Mouse (Mus musculus): ENCODE data around the gene Syt7. TPM values are rescaled to one million over a fixed set of nuclear protein-coding genes. Genes with fewer than 3 reads are reported as not detected.
A peak's percentile ranks its signal among the peaks of the same experiment; 100 is the strongest.

Syt7 gene
- total and polyA plus RNA-seq, 3 experiments, result not detected

DNA sequence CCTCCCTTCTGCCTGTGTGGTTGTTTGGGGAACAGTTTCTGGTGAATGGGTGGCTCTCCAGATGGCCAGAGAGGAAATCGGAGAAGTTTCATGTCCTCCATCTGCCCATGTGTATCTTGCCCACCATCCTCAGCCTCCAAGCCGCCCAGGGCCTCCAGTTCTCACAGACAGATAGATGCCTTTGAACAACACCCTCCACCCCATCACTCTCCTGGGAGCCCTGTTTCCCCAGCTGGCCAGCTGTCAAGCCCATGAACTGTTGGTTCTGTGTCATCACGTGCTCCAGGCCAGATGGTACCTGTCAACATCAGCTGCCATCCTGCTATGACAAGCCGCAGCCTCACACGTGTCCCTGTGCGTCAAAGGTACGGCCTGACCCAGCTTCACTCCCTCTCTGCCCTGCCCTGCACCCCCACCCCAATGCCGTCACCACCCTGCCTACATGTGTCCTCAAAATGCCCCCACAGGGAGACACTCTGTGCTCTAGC lies 80.3 kb downstream of the Syt7 start:
- TF ChIP-seq USF1 (IDR thresholded peaks at IDR 0.05; ENCODE audit: low read depth, low read length), result peak; percentile 7; the same call in 1 of the 2 replicates
- no peak for TF ChIP-seq RCOR1 (conservative IDR thresholded peaks at IDR 0.05; ENCODE audit: low read depth, low read length)
- TF ChIP-seq MXI1 (IDR thresholded peaks at IDR 0.05; ENCODE audit: low read depth, low read length), result no peak; the same call in 1 of the 2 replicates
- TF ChIP-seq SIN3A (IDR thresholded peaks at IDR 0.05; ENCODE audit: low read length), result 0 out of 2 replicates have a peak, but pooled peaks have one; percentile 29
- no peak for TF ChIP-seq IRF4 (IDR thresholded peaks at IDR 0.05; ENCODE audit: low read depth, low read length)
- TF ChIP-seq E2F4 (IDR thresholded peaks at IDR 0.05; ENCODE audit: insufficient replicate concordance, low read depth, low read length), result no peak
- TF ChIP-seq ZMIZ1 (IDR thresholded peaks at IDR 0.05; ENCODE audit: low read depth, low read length), result no peak
- TF ChIP-seq ETS1 (conservative IDR thresholded peaks at IDR 0.05; ENCODE audit: low read depth, low read length), result peak; percentile 82
- peak; percentile 55; the same call in 1 of the 2 replicates for TF ChIP-seq MAX (IDR thresholded peaks at IDR 0.05; ENCODE audit: low read length)
- TF ChIP-seq BHLHE40 (IDR thresholded peaks at IDR 0.05; ENCODE audit: low read depth, low read length), result peak; percentile 80
- Histone ChIP-seq H3K4me2 (ENCODE audit: insufficient read depth, low read depth, poor library complexity, severe bottlenecking) (no peak overlapping the region), H3K4me3 (replicated peaks in 1 of 3; ENCODE audit: low read depth in 2 of 3, low read length in 2 of 3, poor library complexity in 1 of 3) (no peak overlapping the region), H3K9me3 (replicated peaks; ENCODE audit: low read length) (no peaks in the 10 kb centered on the region), H3K27ac (ENCODE audit: insufficient read depth, low read depth) (no peak overlapping the region), H3K79me2 (replicated peaks; ENCODE audit: control insufficient read depth, extremely low read depth, insufficient read depth, poor library complexity, severe bottlenecking) (no peaks in the 10 kb centered on the region), H3K9ac (ENCODE audit: insufficient read depth, low read depth) (no peak overlapping the region), H3K27me3 (replicated peaks) (peaks cover 39% of the 10 kb centered on the region), H3K4me1 (ENCODE audit: control insufficient read depth in 1 of 2, insufficient read depth in 2 of 2) (peaks cover 3 to 10% of the 10 kb centered on the region in 2 experiments; a peak in 2 of 4 replicates), H3K36me3 (replicated peaks in 1 of 2; ENCODE audit: control insufficient read depth in 1 of 2, insufficient read depth in 1 of 2, low read length in 1 of 2) (no peaks in the 10 kb centered on the region)
- DNase-seq (ENCODE audit: extremely low read depth), result no peak
- in situ Hi-C loops (cut with MboI; ENCODE audit: low pct_ligation_motif_present, low pct_unique_long_range_greater_than_20kb, low sequenced_read_pairs) (no loop called here), dilution Hi-C loops (cut with MboI; ENCODE audit: extremely low pct_ligation_motif_present, extremely low pct_unique_long_range_greater_than_20kb, low sequenced_read_pairs) (no loop called here)

DNA sequence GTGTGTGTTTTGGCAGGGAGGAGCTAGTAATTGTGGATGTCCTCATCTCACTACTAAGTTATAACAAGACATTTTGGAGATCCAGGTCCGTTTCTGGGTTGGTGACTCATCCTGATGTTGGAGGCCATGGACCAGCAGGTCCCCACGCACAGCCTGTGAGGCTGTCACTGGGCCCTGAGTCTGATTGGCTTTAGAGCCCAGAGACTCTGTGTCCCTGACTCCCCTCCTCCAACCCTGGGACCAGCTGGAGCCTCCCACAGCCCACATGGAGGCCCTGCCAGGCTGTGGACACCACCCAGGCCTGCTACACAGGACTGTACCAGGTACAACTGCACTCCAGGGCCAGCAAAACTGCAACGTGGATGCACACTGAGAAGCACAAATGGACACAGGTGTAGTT lies 84.1 kb downstream of the Syt7 start:
- no peak overlapping the region for H3K27ac ChIP-seq (ENCODE audit: insufficient read depth, low read depth)
- H3K27me3 ChIP-seq (replicated peaks), result peaks cover 11% of the 10 kb centered on the region
- no peak overlapping the region for H3K9ac ChIP-seq (ENCODE audit: insufficient read depth, low read depth)
- no peak overlapping the region for H3K4me3 ChIP-seq (replicated peaks in 1 of 3; ENCODE audit: low read depth in 2 of 3, low read length in 2 of 3, poor library complexity in 1 of 3)
- H3K4me2 ChIP-seq (ENCODE audit: insufficient read depth, low read depth, poor library complexity, severe bottlenecking), result no peak overlapping the region
- H3K4me1 ChIP-seq (ENCODE audit: control insufficient read depth in 1 of 2, insufficient read depth in 2 of 2), result peaks cover 3 to 10% of the 10 kb centered on the region in 2 experiments; a peak in 2 of 4 replicates
- no peaks in the 10 kb centered on the region for H3K36me3 ChIP-seq (replicated peaks in 1 of 2; ENCODE audit: control insufficient read depth in 1 of 2, insufficient read depth in 1 of 2, low read length in 1 of 2)
- dilution Hi-C loops (cut with MboI; ENCODE audit: extremely low pct_ligation_motif_present, extremely low pct_unique_long_range_greater_than_20kb, low sequenced_read_pairs), result no loop called here
- H3K79me2 ChIP-seq (replicated peaks; ENCODE audit: control insufficient read depth, extremely low read depth, insufficient read depth, poor library complexity, severe bottlenecking), result no peaks in the 10 kb centered on the region
- H3K9me3 ChIP-seq (replicated peaks; ENCODE audit: low read length), result no peaks in the 10 kb centered on the region
- no peak for DNase-seq (ENCODE audit: extremely low read depth)
- in situ Hi-C loops (cut with MboI; ENCODE audit: low pct_ligation_motif_present, low pct_unique_long_range_greater_than_20kb, low sequenced_read_pairs), result no loop called here
- TF ChIP-seq GABPA (IDR thresholded peaks at IDR 0.05; ENCODE audit: insufficient replicate concordance, low read depth, low read length) (no peak), SIN3A (IDR thresholded peaks at IDR 0.05; ENCODE audit: low read length) (no peak), NELFE (IDR thresholded peaks at IDR 0.05; ENCODE audit: low read depth, low read length) (no peak), PAX5 (IDR thresholded peaks at IDR 0.05; ENCODE audit: low read length) (no peak), SMC3 (IDR thresholded peaks at IDR 0.05; ENCODE audit: low read depth, low read length) (no peak), HCFC1 (IDR thresholded peaks at IDR 0.05; ENCODE audit: low read depth, low read length) (no peak), TBP (conservative IDR thresholded peaks at IDR 0.05; ENCODE audit: low read depth, low read length) (no peak), JUN (IDR thresholded peaks at IDR 0.05; ENCODE audit: insufficient read depth, low read depth, low read length) (no peak), MXI1 (IDR thresholded peaks at IDR 0.05; ENCODE audit: low read depth, low read length) (no peak), ELF1 (IDR thresholded peaks at IDR 0.05; ENCODE audit: low read depth, low read length) (no peak), NRF1 (IDR thresholded peaks at IDR 0.05; ENCODE audit: low read depth, low read length) (no peak), CTCF (conservative IDR thresholded peaks at IDR 0.05 in 1 of 2, IDR thresholded peaks at IDR 0.05 in 1 of 2; ENCODE audit: low read depth in 2 of 2, low read length in 2 of 2) (no peak), MAX (IDR thresholded peaks at IDR 0.05; ENCODE audit: low read length) (no peak), MAZ (IDR thresholded peaks at IDR 0.05; ENCODE audit: low read depth, low read length) (no peak), ZKSCAN1 (IDR thresholded peaks at IDR 0.05; ENCODE audit: borderline replicate concordance, low read depth, low read length) (no peak), USF1 (IDR thresholded peaks at IDR 0.05; ENCODE audit: low read depth, low read length) (no peak)

All from CH12.LX (cell line).